Mouse (Mus musculus) intestine, embryonic 16.5 days (tissue): ENCODE results near the gene Nfatc2ip. TPM values are rescaled to one million over a fixed set of nuclear protein-coding genes. Genes with fewer than 3 reads are reported as not detected.

Source experiments
- ATAC-seq: fragments of 200-750 bp; cut with Nextera tagmentation; 2 replicates; pipeline ENCODE4 v1.8.0; 2017; ENCODE audit warnings: moderate TSS enrichment, moderate library complexity
- H3K27ac ChIP-seq: fragments of 300-500 bp; sonication (generic); 2 replicates; pipeline ENCODE4 v1.5.1; 2014; ENCODE audit warnings: mild to moderate bottlenecking, low read length
- H3K27me3 ChIP-seq: fragments of 300-500 bp; sonication (generic); replicated peaks from 2 replicates; pipeline ENCODE4 v1.6.1; 2014; ENCODE audit warnings: low read length, control low read depth, mixed read lengths; ENCODE audit not compliant: control insufficient read depth, insufficient read depth
- H3K36me3 ChIP-seq: fragments of 300-500 bp; sonication (generic); 2 replicates; pipeline ENCODE4 v1.6.1; 2014; ENCODE audit warnings: low read length, control low read depth; ENCODE audit not compliant: control insufficient read depth, insufficient read depth
- H3K4me1 ChIP-seq: fragments of 300-500 bp; sonication (generic); 2 replicates; pipeline ENCODE4 v1.6.1; 2014; ENCODE audit warnings: low read length, control low read depth, mixed read lengths; ENCODE audit not compliant: control insufficient read depth, insufficient read depth
- H3K4me2 ChIP-seq: fragments of 300-500 bp; sonication (generic); 2 replicates; pipeline ENCODE4 v1.6.1; 2014; ENCODE audit warnings: low read depth, low read length, control low read depth
- H3K4me3 ChIP-seq: fragments of 300-500 bp; sonication (generic); 2 replicates; pipeline ENCODE4 v1.5.1; 2014; ENCODE audit warnings: mild to moderate bottlenecking, low read length
- H3K9ac ChIP-seq: fragments of 300-500 bp; sonication (generic); 2 replicates; pipeline ENCODE4 v1.6.1; 2014; ENCODE audit warnings: low read depth, low read length
- H3K9me3 ChIP-seq: fragments of 300-500 bp; sonication (generic); 2 replicates; pipeline ENCODE4 v1.6.1; 2016; ENCODE audit warnings: low read length, control low read depth; ENCODE audit not compliant: control insufficient read depth
- WGBS: fragments of 180-500 bp; shearing (Covaris S2); extraction: QIAGEN DNeasy Blood & Tissue Kit; methylation state at CpG from one replicate; pipeline ENCODE4 v1.1.7; 2014; 5-methylcytosine and 5-hydroxymethylcytosine counted together
- polyA plus RNA-seq: library from polyadenylated mRNA; unstranded; fragments of >200 nt; fragmentation: Nextera tagmentation; extraction: Ambion mirVana; gene quantifications from 2 replicates; pipeline ENCODE4 v1.2.1, GENCODE M21; 2015

The Nfatc2ip gene
- polyA plus RNA-seq, 1 experiment from 2014 or later: 1.4 TPM

GRCm38 (mm10) chr7:126430167-126430566, 33.6 kb upstream of the Nfatc2ip start:
- no peak overlapping the region for H3K4me2 ChIP-seq
- H3K9me3 ChIP-seq: 0 out of 2 replicates have a peak, but pooled peaks cover 3% of the 10 kb centered on the region
- no peaks in the 10 kb centered on the region for H3K27me3 ChIP-seq
- H3K4me1 ChIP-seq: peaks cover 10% of the 10 kb centered on the region
- no peak for ATAC-seq
- H3K9ac ChIP-seq: no peak overlapping the region
- H3K36me3 ChIP-seq: no peaks in the 10 kb centered on the region
- no peak overlapping the region for H3K27ac ChIP-seq
- H3K4me3 ChIP-seq: no peak overlapping the region

GRCm38 (mm10) chr7:126429503-126429898, 33.0 kb upstream of the Nfatc2ip start:
- H3K9me3 ChIP-seq: 0 out of 2 replicates have a peak, but pooled peaks cover 3% of the 10 kb centered on the region
- H3K27me3 ChIP-seq: no peaks in the 10 kb centered on the region
- 25% methylated on average over 15 of the region's 15 CpGs for WGBS
- peak overlapping the region; percentile 95 for H3K4me2 ChIP-seq
- ATAC-seq: peak; percentile 18
- H3K4me3 ChIP-seq: peak overlapping the region; percentile 77
- peak overlapping the region; percentile 84 for H3K9ac ChIP-seq
- peaks cover 10% of the 10 kb centered on the region for H3K4me1 ChIP-seq
- no peak overlapping the region for H3K27ac ChIP-seq
- no peaks in the 10 kb centered on the region for H3K36me3 ChIP-seq

GRCm38 (mm10) chr7:126428631-126429502, 32.3 kb upstream of the Nfatc2ip start, which contains the start of gene Rabep2:
Gene Rabep2, plus strand, starts transcription at chr7:126428759.
- H3K4me1 ChIP-seq: peaks cover 10% of the 10 kb centered on the region
- under 1% methylated on average over 81 of the region's 82 CpGs for WGBS
- peak within 1 kb of the TSS; percentile 95 for H3K4me2 ChIP-seq
- ATAC-seq: peak; percentile 96
- H3K27me3 ChIP-seq: no peaks in the 10 kb centered on the region
- peak within 1 kb of the TSS; percentile 77 for H3K4me3 ChIP-seq
- H3K27ac ChIP-seq: peak within 1 kb of the TSS; percentile 94
- H3K36me3 ChIP-seq: no peaks in the 10 kb centered on the region
- 0 out of 2 replicates have a peak, but pooled peaks cover 3% of the 10 kb centered on the region for H3K9me3 ChIP-seq
- peak within 1 kb of the TSS; percentile 84 for H3K9ac ChIP-seq

- ATAC-seq: peak; percentile 22
- H3K9me3 ChIP-seq: 0 out of 2 replicates have a peak, but pooled peaks cover 3% of the 10 kb centered on the region
- H3K9ac ChIP-seq: peak overlapping the region; percentile 84
- peaks cover 10% of the 10 kb centered on the region for H3K4me1 ChIP-seq
- H3K27me3 ChIP-seq: no peaks in the 10 kb centered on the region
- H3K4me2 ChIP-seq: peak overlapping the region; percentile 95
- 11% methylated on average over 4 of the region's 4 CpGs for WGBS
- peak overlapping the region; percentile 77 for H3K4me3 ChIP-seq
- H3K36me3 ChIP-seq: no peaks in the 10 kb centered on the region
- H3K27ac ChIP-seq: peak overlapping the region; percentile 94
Observed at GRCm38 (mm10) chr7:126428154-126428553, 31.6 kb upstream of the Nfatc2ip start.

- Histone ChIP-seq H3K4me2 (no peak overlapping the region), H3K27ac (no peak overlapping the region), H3K9me3 (0 out of 2 replicates have a peak, but pooled peaks cover 3% of the 10 kb centered on the region), H3K4me3 (no peak overlapping the region), H3K9ac (no peak overlapping the region), H3K27me3 (no peaks in the 10 kb centered on the region), H3K36me3 (no peaks in the 10 kb centered on the region), H3K4me1 (peaks cover 10% of the 10 kb centered on the region)
- WGBS: 57% methylated on average over 12 of the region's 13 CpGs
- no peak for ATAC-seq
Observed at GRCm38 (mm10) chr7:126427323-126427860, 30.9 kb upstream of the Nfatc2ip start.

- ATAC-seq: no peak
- Histone ChIP-seq H3K4me2 (no peak overlapping the region), H3K4me3 (no peak overlapping the region), H3K27me3 (no peaks in the 10 kb centered on the region), H3K4me1 (peaks cover 3% of the 10 kb centered on the region; the same call in 1 of the 2 replicates), H3K27ac (no peak overlapping the region), H3K36me3 (no peaks in the 10 kb centered on the region), H3K9me3 (0 out of 2 replicates have a peak, but pooled peaks cover 3% of the 10 kb centered on the region), H3K9ac (no peak overlapping the region)
- WGBS: 82% methylated on average over 6 of the region's 6 CpGs
Observed at GRCm38 (mm10) chr7:126424161-126424560, 27.6 kb upstream of the Nfatc2ip start.

GRCm38 (mm10) chr7:126421756-126422155, 25.2 kb upstream of the Nfatc2ip start:
- no peak overlapping the region for H3K4me3 ChIP-seq
- H3K9me3 ChIP-seq: 0 out of 2 replicates have a peak, but pooled peaks cover 3% of the 10 kb centered on the region
- H3K27ac ChIP-seq: no peak overlapping the region
- no peaks in the 10 kb centered on the region for H3K4me1 ChIP-seq
- ATAC-seq: no peak
- H3K4me2 ChIP-seq: no peak overlapping the region
- H3K27me3 ChIP-seq: no peaks in the 10 kb centered on the region
- no peaks in the 10 kb centered on the region for H3K36me3 ChIP-seq
- 87% methylated on average over 5 of the region's 5 CpGs for WGBS
- no peak overlapping the region for H3K9ac ChIP-seq

- Histone ChIP-seq H3K9ac (no peak overlapping the region), H3K27me3 (no peaks in the 10 kb centered on the region), H3K4me2 (no peak overlapping the region), H3K9me3 (no peaks in the 10 kb centered on the region), H3K4me1 (no peaks in the 10 kb centered on the region), H3K27ac (no peak overlapping the region), H3K4me3 (no peak overlapping the region), H3K36me3 (no peaks in the 10 kb centered on the region)
- 47% methylated on average over 3 of the region's 3 CpGs for WGBS
- no peak for ATAC-seq
Observed at GRCm38 (mm10) chr7:126418496-126418895, 22.0 kb upstream of the Nfatc2ip start.

- ATAC-seq: no peak
- 86% methylated on average over 4 of the region's 4 CpGs for WGBS
Observed at GRCm38 (mm10) chr7:126417606-126418005, 21.1 kb upstream of the Nfatc2ip start.

More at GRCm38 (mm10) chr7:126417606-126418005, 21.1 kb upstream of the Nfatc2ip start:
- Histone ChIP-seq H3K9me3 (no peaks in the 10 kb centered on the region), H3K27me3 (no peaks in the 10 kb centered on the region), H3K9ac (no peak overlapping the region), H3K4me2 (no peak overlapping the region), H3K4me1 (no peaks in the 10 kb centered on the region), H3K36me3 (no peaks in the 10 kb centered on the region), H3K4me3 (no peak overlapping the region), H3K27ac (no peak overlapping the region)
